Mouse (Mus musculus): ENCODE measurements at regions not wholly inside any gene's neighbourhood (a gene's known extent, or its start where the extent isn't known, plus 50 kb on each side); places are given as distances from the start of the nearest gene placed in this dataset.

DNA sequence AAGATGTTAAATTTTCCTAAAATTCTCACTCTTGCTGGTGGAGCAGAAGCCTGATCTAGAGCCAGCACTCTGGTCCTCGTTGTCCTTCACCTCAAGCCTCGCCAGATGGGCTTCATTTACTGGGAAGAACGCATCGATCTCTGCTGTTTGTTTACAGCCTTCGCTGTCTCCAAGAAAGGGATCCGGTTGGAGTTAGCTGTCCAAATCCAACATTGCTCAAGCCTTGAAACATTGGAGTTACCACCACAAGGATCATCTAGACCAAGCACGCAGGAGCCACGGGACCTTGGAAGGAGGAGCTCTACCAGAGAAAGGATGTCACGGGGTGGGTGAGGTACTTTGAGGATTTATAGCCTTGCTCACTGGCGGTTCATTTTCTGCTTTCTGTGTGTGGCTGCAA is 788.2 kb downstream of the Fat4 start:
- no peak for TF ChIP-seq CTCF (IDR thresholded peaks at IDR 0.05; ENCODE audit: low read depth, low read length)
- TF ChIP-seq EP300 (IDR thresholded peaks at IDR 0.05; ENCODE audit: insufficient read depth, low read depth, low read length) = no peak
- TF ChIP-seq POLR2A (IDR thresholded peaks at IDR 0.05; ENCODE audit: insufficient read depth, low read length) = no peak
